Mouse (Mus musculus): Measurements from ENCODE around the gene Ube2b.
A peak's percentile ranks its signal among the peaks of the same experiment; 100 is the strongest.

The Ube2b gene

DNA sequence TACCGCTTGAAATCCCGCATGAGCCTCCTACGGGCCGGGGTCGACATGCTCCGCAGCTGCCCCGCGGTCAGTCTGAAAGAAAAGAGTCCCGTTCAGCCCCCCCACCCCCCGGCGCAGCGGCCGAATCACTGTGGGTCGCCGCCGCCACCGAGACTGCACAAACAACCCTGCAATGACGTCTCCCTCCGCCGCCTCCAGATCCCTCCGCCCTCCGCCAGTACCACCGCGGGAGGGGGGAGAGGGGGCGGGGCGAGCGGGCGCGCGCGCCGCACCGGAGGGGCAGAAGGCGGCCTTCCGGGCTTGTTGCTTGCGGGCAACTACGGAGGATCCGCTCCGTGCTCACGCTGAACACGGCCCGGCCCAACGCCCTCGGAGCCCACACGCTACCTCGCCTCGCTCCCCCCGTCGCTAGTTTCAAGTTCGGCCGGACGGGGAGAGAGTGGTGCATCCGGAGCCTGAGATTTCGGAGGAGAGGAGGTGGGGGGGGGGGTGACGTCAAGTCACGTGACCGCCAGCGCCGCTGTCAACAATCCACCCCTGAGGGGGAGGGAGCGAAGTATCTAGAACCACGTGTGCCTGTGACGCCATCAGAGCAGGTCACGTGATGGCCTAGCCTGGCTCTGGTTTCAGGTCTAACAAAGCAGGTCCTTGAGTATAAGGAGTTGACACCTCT is at the start of gene Ube2b:
Gene Ube2b, minus strand, starts transcription at position 473 of the 673 bp plus-strand sequence.
- peak; percentile 98 for DNase-seq

- peak; percentile 5 for DNase-seq
These were observed 46.0 kb upstream of the Ube2b start for GRCm38 (mm10) chr11:52046446-52047165.

- no peak for DNase-seq
These were observed 43.6 kb upstream of the Ube2b start for GRCm38 (mm10) chr11:52044156-52044555.

DNA sequence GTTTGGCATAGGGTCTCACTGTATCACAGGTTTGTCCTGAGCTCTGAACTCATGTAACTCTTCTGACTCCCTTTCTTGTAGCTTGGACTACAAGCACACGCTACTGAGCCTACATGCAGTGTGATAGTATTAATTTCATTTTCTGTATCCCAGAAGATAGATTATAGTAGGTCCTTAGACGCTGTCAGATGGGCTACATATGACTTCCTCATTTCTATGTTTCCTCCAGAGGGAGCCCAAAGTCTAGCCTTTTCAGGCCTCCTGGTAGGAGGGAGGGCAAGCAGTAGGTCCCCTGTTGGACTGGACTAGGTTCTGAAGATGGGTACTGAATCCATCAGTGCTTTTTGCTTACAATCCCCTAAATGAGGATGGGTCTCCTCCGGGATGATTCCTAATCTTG is 42.7 kb upstream of the Ube2b start:
- peak; percentile 11 for DNase-seq

GRCm38 (mm10) chr11:52037659-52038058 is 37.1 kb upstream of the Ube2b start:
- no peak for DNase-seq

- DNase-seq = no peak
These were observed 35.3 kb upstream of the Ube2b start for GRCm38 (mm10) chr11:52035905-52036304.

DNA sequence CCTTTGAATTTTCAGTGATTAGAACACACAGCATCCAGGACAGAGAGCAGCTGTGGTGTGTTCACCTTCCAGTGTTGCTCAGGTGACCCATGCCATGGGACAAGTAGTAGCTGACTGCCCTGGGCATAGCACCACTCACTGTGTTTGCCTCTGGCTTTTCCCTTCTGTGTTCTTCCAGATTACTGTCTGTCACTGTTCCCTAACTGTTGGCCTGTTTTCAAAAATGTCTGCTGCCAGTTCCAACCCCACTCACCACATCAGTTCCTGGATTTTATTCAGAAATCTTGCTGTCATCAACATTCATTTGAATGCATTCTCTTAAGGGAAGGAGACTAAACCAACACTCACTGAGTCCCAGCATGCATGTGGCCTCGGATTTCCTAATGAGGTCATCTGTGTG is 33.4 kb upstream of the Ube2b start:
- DNase-seq = peak; percentile 23

DNA sequence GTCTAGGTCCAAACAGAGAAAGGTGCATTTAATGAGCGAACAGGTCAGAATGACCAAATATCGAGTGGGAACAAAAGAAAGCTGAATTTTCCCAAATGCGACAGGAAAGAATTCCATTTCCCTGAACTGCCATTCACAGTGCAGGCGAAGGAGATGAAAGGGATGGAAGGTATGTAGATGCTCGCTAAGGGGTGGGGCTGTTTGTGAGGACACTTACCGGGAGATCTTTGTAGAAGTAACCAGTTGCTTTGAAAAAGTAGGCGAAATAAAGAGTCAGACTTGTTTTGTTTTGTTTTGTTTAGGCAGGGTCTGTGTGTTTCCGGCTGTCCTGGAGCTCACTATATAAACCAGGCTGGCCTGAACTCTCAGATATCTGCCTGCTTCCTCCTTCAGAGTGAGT is 31.8 kb upstream of the Ube2b start:
- no peak for DNase-seq

GRCm38 (mm10) chr11:52018217-52018616 is 17.7 kb upstream of the Ube2b start:
- no peak for DNase-seq

DNA sequence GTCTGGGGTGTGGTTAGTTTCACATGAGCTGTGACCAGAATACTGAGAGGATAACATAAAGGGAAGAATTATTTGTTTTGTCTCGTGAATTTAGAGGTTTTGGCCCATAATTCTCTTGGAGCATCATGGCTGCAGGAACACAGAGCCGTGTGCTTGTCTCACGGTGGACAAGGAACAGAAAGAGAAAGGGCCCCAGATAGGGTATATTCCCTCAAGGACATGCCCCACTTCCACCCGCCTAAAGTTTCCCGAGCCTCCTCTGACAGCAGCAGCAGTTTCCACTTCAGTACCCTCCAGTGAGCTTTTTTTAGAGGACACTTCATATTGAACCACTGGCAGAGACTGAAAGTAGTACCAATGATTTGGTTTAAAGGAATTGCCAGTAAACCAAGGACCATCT is 11.0 kb upstream of the Ube2b start:
- no peak for DNase-seq

- no peak for DNase-seq
These were observed 10.4 kb upstream of the Ube2b start for GRCm38 (mm10) chr11:52011011-52011410.

GRCm38 (mm10) chr11:52005586-52005985 is 5.0 kb upstream of the Ube2b start:
- no peak for DNase-seq

- DNase-seq = peak; percentile 97
These were observed 3.4 kb upstream of the Ube2b start, which contains the start of gene Cdkl3 for GRCm38 (mm10) chr11:52003772-52004528. TSS of gene Cdkl3 (plus strand) at chr11:52004221.

- DNase-seq = no peak
These were observed 2.9 kb upstream of the Ube2b start for GRCm38 (mm10) chr11:52003505-52003771.

- no peak for DNase-seq
These were observed 2.4 kb upstream of the Ube2b start for GRCm38 (mm10) chr11:52002842-52003504.

DNA sequence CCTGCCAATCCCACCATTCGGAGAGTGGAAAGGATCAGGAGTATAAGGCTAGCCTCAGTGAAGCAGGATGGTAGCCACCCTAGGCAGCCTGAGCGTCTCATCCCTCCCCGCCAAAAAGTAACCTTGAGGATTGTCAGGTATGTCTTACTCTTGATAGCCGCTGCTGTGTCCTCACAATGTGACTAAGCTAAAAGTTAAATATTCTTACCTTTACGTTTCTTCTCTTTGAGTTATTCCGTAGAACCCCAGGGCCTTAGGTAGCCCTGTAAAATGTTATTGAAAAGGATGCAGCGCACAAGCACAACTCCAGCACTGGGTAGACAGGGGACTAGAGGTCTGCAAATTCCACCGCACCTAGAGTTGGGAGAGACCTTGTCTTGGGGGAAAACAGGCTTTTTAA is 1.3 kb upstream of the Ube2b start:
- DNase-seq = no peak

GRCm38 (mm10) chr11:52001341-52001740 is 779 bp upstream of the Ube2b start:
- no peak for DNase-seq

- peak; percentile 73 for DNase-seq
These were observed 812 bp downstream of the Ube2b start for GRCm38 (mm10) chr11:51999611-52000289.

DNA sequence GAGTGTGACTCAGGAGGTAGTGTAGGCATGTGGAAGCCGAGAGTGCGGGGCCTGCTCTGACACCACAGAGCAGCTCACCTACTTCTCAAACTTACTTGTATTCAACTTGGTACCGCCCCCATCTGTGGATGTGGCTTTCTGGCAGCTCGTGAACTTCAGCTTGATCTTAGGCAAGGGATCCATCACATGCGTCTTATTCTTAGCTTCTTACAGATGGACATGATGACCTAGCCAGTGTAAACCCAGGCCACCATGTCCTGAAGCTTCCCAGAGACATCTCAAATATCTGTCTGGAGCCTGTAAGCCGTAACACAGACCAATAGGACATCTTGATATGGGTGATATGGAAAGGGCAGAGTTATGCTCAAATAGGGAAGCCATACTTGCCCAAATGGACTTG is 28.9 kb downstream of the Ube2b start:
- DNase-seq = no peak

- DNase-seq = no peak
These were observed 31.1 kb downstream of the Ube2b start for GRCm38 (mm10) chr11:51969511-51969910.

DNA sequence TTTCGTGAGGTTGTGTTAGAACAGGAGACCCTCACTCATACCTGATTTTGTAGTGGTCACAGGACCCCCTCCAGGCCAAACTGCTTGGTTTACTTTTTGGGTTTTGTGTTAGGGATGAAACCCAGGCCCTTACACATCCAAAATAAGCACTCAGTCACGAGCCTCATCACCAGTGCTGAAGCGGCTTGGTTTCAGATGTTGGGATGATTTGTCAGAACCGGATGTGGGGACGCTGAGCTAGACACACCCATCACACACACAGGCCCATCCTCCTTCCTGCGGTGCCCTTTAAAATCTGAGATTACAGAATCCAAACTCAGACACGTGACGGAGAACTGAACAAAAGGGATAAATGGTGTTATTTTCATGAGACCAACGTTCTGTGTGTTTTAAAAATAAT is 31.7 kb downstream of the Ube2b start:
- DNase-seq = no peak

GRCm38 (mm10) chr11:51967443-51968401 is 32.8 kb downstream of the Ube2b start, which contains the start of gene Cdkn2aipnl:
TSS of gene Cdkn2aipnl (plus strand) at chr11:51967661.
- peak; percentile 98 for DNase-seq
